In genomic region chr13:98115650-98116049, GRCm38 (mm10) we compare ENCODE assay signal across 20 mouse cellular contexts.
DNase-seq lines count a peak whose midpoint lies in the region; TF ChIP-seq lines count a peak whose summit lies in the region.
"Had no signal": no experiment of that assay in that cellular context is flagged by ENCODE, and none has a peak within 500 bp of the region (broad histone marks: within the 10 kb centered on the region; RNA-seq: fewer than 3 reads in every experiment).

No protein-coding gene starts in this region.

- no peak for TF ChIP-seq CTCF in gastrocnemius, adult 2 months (IDR thresholded peaks at IDR 0.05)

- no peak for DNase-seq in gastrocnemius, adult 2 months
- no peak for DNase-seq in gastrocnemius, postnatal 25 days
- DNase-seq in lung, adult 18-20 months, result peak; percentile 27 to 48
- no peak for DNase-seq in lung, postnatal 14 days
- DNase-seq in urinary bladder, postnatal 36 days (ENCODE audit: low spot score in 2 of 2), result peak; percentile 39 to 57
- no peak for DNase-seq in urinary bladder, postnatal 10 days (ENCODE audit: low spot score)
- no peak for DNase-seq in testis, postnatal 10 days (ENCODE audit: low spot score)
- DNase-seq in cerebellum, postnatal 36 days, result no peak
- DNase-seq: cerebellum, adult 11 months; cerebellum, postnatal 14 days; right cerebral cortex, postnatal 25 days; thymus, adult 18-20 months had no signal

- intact Hi-C loops in gastrocnemius, adult 2 months (cut with DNase I), result no loop called here

- peak overlapping the region; percentile 28; the same call in 1 of the 2 replicates for H3K27ac ChIP-seq in gastrocnemius, adult 2 months
- H3K27ac ChIP-seq: forebrain, embryonic 12.5 days; heart, embryonic 15.5 days; hindbrain, embryonic 13.5 days; left cerebral cortex, adult 2 months; macrophage; midbrain, embryonic 12.5 days; neural tube, embryonic 15.5 days had no signal

- H3K4me3 ChIP-seq in gastrocnemius, adult 2 months, result no peak overlapping the region
- H3K4me3 ChIP-seq: forebrain, embryonic 12.5 days; heart, embryonic 15.5 days; hindbrain, embryonic 13.5 days; left cerebral cortex, adult 2 months; midbrain, embryonic 12.5 days; myocyte; neural tube, embryonic 15.5 days had no signal

Comparison
In these comparisons a context has a peak if more than half of its experiments do, and no peak if none do; other contexts are left out.
1. DNase-seq: peak in lung, adult 18-20 months (2 of 2) and urinary bladder, postnatal 36 days (2 of 2); none in gastrocnemius, adult 2 months (single experiment), gastrocnemius, postnatal 25 days (single experiment), lung, postnatal 14 days (single experiment), urinary bladder, postnatal 10 days (single experiment), testis, postnatal 10 days (single experiment) and cerebellum, postnatal 36 days (0 of 2).